Mouse (Mus musculus): ENCODE measurements around the gene Olig3. TPM values are rescaled to one million over a fixed set of nuclear protein-coding genes. Genes with fewer than 3 reads are reported as not detected.

Gene Olig3
- total RNA-seq (2021), result not detected
- long read RNA-seq, experiment 1, result 0 reads
- long read RNA-seq, experiment 2, result 0 reads

DNA sequence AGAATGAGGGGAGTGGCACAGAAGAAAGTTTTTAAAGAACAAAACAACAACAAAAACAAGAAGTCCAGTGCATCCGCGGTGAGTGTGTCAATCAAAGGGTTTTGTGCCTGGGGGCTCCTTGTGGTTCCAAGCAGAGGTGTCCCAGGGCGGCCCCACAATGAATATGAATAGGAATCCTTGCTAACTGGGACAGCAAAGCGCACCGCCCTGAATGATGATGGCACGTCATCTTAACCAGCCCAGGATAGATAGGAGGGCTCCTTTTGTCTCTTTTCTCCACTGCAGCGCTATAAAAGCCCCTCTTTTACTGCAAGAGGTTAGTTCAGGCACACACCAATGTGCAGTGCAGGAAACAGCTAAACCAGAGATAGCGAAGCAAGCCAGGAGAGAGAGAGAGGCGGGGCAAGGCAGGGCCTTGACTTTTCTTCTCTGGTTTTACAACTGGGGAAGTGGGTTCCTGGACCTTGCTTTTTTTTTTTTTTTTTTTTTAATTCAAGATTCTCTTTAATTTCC is at the start of gene Olig3:
TSS of gene Olig3 (plus strand) at position 463 of the 513 bp plus-strand sequence.
- no peak for DNase-seq (ENCODE audit: low spot score in 2 of 2)

GRCm38 (mm10) chr10:19309681-19310395 is 46.5 kb upstream of the Olig3 start:
- DNase-seq (ENCODE audit: low spot score in 2 of 2), result no peak

DNA sequence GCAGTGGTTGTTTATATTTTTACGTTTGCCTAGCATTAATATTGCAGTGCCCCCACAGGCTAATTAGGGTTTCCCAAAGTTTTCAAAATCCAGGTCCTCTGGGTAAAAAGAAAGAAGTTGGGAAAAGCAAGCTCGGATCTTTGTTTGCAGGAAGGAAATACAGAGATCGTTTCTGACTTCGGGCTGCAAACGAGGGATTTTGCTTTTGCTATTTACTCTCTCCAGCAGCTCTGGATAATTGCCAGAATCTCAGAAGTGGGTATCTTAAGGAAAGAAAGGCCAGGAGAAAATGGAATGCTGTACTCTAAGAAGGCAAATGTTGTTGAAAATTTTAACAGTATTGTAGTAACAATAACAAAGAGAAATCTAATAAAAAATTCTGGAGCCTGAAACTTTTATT is 45.9 kb upstream of the Olig3 start:
- no peak for DNase-seq (ENCODE audit: low spot score in 2 of 2)

DNA sequence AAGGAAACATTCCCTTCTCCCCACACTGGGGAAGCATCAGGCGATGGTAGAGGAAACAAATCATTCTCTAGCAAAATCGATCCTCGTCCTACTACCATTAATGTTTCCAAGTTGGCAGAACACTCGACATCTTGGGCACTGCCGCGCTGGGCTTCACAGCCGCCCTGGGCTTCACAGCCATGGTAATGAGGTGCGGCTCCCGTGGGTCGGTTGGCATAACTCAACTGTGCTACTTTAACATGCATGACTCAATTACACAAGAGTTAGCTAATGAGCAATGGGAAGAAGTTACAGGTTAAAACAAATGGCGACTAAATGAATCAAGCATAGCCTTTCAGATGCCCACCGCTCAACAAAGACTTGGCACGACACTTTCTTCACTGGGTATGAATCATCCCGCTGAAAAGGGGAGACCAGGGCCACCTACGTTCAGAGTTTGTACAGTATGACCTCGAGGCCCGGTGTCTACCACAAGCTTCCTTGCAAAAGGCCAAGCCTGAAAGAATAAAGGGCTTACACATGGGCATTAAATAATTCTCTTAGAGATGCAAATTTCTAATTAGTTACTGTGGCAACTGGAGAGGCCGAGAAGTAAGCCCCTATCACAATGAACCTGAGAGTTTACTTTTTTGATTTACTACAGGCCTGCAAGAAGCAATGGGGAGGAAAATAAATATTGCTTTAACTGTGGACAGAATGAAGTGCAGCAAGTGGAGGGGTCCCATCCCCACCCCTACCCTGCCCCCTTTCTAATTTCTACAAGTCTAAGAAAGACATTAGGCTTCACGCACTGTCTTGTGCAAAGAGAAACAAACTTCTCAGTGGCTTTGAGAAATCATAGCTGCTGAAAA is 38.1 kb upstream of the Olig3 start:
- no peak for DNase-seq (ENCODE audit: low spot score in 2 of 2)

- DNase-seq (ENCODE audit: low spot score in 2 of 2), result no peak
These were observed 34.6 kb upstream of the Olig3 start for GRCm38 (mm10) chr10:19321781-19322180.

GRCm38 (mm10) chr10:19329191-19329777 is 27.0 kb upstream of the Olig3 start:
- no peak for DNase-seq (ENCODE audit: low spot score in 2 of 2)

- no peak for DNase-seq (ENCODE audit: low spot score in 2 of 2)
These were observed 22.9 kb upstream of the Olig3 start for GRCm38 (mm10) chr10:19333425-19333824.

- no peak for DNase-seq (ENCODE audit: low spot score in 2 of 2)
These were observed 17.4 kb upstream of the Olig3 start for GRCm38 (mm10) chr10:19338695-19339630.

DNA sequence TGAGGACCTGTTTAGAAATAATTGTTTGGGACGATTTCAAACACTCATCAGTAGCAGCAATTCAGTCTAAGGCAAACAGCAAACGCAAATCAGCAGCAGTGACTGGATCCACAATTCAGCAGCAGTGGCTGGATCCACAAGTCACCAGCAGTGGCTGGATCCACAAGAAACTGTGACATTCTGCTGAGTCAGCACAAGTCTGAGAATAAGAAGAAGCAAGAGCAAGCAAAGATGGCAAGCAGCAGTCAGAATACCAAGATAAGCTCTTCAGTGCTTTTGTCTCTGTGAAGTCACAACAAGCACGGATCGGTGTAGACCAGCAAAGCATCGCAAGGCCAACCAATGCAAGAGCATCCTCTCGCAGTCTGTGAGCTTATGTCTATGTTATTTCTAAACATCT is 12.3 kb upstream of the Olig3 start:
- no peak for DNase-seq (ENCODE audit: low spot score in 2 of 2)

GRCm38 (mm10) chr10:19349326-19349725 is 7.0 kb upstream of the Olig3 start:
- no peak for DNase-seq (ENCODE audit: low spot score in 2 of 2)

DNA sequence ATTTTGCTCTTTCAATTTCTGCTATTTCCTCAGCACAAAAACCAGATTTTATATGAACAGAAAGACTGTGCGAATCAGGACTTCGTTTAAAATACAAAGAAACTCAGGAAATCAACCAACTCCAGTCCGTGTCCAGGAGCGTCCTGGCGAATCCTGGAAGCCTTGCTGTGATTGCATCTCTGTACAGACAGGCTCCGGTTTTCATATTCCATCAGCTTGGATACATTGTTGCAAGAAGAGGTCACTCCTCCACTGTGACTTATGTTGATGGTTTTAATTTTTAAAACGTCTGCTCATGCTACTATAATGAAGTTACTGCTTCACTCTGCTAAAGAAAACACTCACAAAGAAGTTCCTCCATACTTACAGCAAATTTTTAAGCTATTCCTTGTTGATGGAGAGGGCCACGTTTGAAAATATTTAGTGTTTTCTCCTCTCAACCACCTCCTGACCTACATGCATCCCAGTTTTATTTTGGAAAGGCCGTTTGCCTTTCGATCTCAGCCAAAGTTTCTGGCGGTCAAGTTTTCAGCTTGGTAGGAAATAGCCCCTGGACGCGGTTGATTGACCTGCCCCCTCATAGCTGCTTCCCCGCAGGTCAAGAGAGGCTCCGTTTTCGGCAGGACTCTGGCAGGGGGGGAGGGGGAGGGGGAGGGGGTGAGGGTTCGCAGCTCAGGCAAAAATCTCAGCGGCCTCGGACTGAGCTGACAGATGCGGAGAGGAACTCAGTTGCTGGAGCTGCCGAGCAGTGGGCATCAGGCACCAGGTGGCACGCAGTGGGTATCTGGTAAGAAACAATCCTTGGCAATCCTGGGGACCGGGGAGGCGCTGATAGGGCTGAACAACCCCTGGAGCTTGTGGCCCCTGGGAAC is 4.1 kb upstream of the Olig3 start:
- no peak for DNase-seq (ENCODE audit: low spot score in 2 of 2)

- DNase-seq (ENCODE audit: low spot score in 2 of 2), result no peak
These were observed 3.4 kb upstream of the Olig3 start for GRCm38 (mm10) chr10:19352878-19353301.

DNA sequence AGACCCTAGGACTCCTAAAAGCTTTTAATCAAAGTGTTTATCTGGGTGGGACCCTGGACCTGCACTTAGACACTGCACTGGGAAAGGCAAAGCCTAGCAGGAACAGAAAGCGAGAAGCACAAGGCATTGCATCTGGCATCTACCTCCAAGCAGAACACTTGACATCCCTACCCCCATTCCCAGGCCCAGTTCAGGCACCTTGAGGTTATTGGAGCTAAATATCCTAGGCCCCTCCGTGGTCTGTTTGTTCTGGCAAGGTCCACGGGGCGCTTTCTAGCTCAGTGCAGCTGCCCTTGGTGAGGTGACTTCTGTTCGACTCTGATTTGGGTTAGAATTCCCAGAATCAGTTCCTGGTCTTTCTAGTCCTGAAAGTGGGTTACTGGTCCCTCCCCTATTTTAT is 2.7 kb upstream of the Olig3 start:
- DNase-seq (ENCODE audit: low spot score in 2 of 2), result no peak

- DNase-seq (ENCODE audit: low spot score in 2 of 2), result no peak
These were observed 2.2 kb upstream of the Olig3 start for GRCm38 (mm10) chr10:19354146-19354545.

- no peak for DNase-seq (ENCODE audit: low spot score in 2 of 2)
These were observed 1.3 kb upstream of the Olig3 start for GRCm38 (mm10) chr10:19355076-19355475.

- no peak for DNase-seq (ENCODE audit: low spot score in 2 of 2)
These were observed 648 bp downstream of the Olig3 start for GRCm38 (mm10) chr10:19356720-19357641.

DNA sequence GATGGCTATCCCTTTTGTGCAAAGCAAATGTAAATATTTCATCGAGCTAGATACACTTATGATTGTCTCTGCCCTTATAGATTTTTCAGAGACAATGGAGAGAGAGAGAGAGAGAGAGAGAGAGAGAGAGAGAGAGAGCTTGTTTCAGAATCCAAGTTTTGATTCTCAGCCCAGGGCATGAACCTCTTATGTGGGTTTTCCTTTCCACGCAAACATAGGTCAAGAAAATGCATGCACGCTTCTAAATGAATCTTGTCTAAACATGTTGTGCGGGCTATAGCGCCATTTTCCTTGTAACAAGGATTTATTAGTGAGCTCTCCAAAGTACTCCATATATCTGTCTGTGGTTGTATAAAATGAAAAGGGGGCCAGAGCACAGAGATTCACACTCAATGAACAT is 1.5 kb downstream of the Olig3 start:
- no peak for DNase-seq (ENCODE audit: low spot score in 2 of 2)

Measured in adrenal gland, adult 18-20 months (tissue).